Mouse (Mus musculus) heart, embryonic 13.5 days (tissue): ENCODE measurements around the gene Mpz. TPM values are rescaled to one million over a fixed set of nuclear protein-coding genes. Genes with fewer than 3 reads are reported as not detected.

Experiments
- ATAC-seq: fragments of 200-750 bp; cut with Nextera tagmentation; 2 replicates; pipeline ENCODE4 v1.8.0; 2017; ENCODE audit warnings: moderate TSS enrichment; ENCODE audit not compliant: insufficient number of reproducible peaks, low FRiP score, low TSS enrichment; ENCODE audit errors: extremely low read depth
- H3K27ac ChIP-seq: fragments of 300-500 bp; sonication (generic); replicated peaks from 2 replicates; pipeline ENCODE4 v1.5.1; 2015; ENCODE audit warnings: moderate library complexity, mild to moderate bottlenecking, inconsistent platforms
- H3K27me3 ChIP-seq: fragments of 300-500 bp; sonication (generic); replicated peaks from 2 replicates; pipeline ENCODE4 v1.6.1; 2015; ENCODE audit warnings: mild to moderate bottlenecking, inconsistent platforms
- H3K36me3 ChIP-seq: fragments of 300-500 bp; sonication (generic); 2 replicates; pipeline ENCODE4 v1.6.1; 2015; ENCODE audit warnings: mild to moderate bottlenecking, inconsistent platforms
- H3K4me1 ChIP-seq: fragments of 300-500 bp; sonication (generic); 2 replicates; pipeline ENCODE4 v1.6.1; 2015; ENCODE audit warnings: inconsistent platforms
- H3K4me2 ChIP-seq: fragments of 300-500 bp; sonication (generic); 2 replicates; pipeline ENCODE4 v1.6.1; 2015; ENCODE audit warnings: inconsistent platforms, mild to moderate bottlenecking, moderate library complexity
- H3K4me3 ChIP-seq: fragments of 300-500 bp; sonication (generic); 2 replicates; pipeline ENCODE4 v1.5.1; 2015; ENCODE audit warnings: moderate library complexity, mild to moderate bottlenecking, inconsistent platforms
- H3K9ac ChIP-seq: fragments of 300-500 bp; sonication (generic); 2 replicates; pipeline ENCODE4 v1.6.1; 2015; ENCODE audit warnings: inconsistent platforms, mild to moderate bottlenecking, moderate library complexity
- H3K9me3 ChIP-seq: fragments of 300-500 bp; sonication (generic); 2 replicates; pipeline ENCODE4 v1.6.1; 2016; ENCODE audit warnings: inconsistent platforms
- WGBS: fragments of 180-500 bp; shearing (Covaris S2); methylation state at CpG from one replicate; pipeline ENCODE4 v1.1.7; 2015; ENCODE audit warnings: mixed read lengths; 5-methylcytosine and 5-hydroxymethylcytosine counted together
- polyA plus RNA-seq: library from polyadenylated mRNA; unstranded; fragments of >200 nt; fragmentation: Nextera tagmentation; extraction: Ambion mirVana; gene quantifications from 2 replicates; pipeline ENCODE4 v1.2.1, GENCODE M21; 2015

The Mpz gene
- polyA plus RNA-seq, 1 experiment from 2014 or later: 0.33 TPM

GRCm38 (mm10) chr1:171189046-171189445, 38.5 kb downstream of the Mpz start:
- 11% methylated on average over 8 of the region's 8 CpGs for WGBS
- H3K4me3 ChIP-seq: peak overlapping the region; percentile 2; the same call in 1 of the 2 replicates
- no peaks in the 10 kb centered on the region for H3K9me3 ChIP-seq
- peaks cover 82% of the 10 kb centered on the region for H3K4me1 ChIP-seq
- H3K4me2 ChIP-seq: peak overlapping the region; percentile 55
- ATAC-seq: no peak
- H3K27me3 ChIP-seq: peaks cover 17% of the 10 kb centered on the region
- H3K9ac ChIP-seq: peak overlapping the region; percentile 58
- H3K27ac ChIP-seq: peak overlapping the region; percentile 95
- H3K36me3 ChIP-seq: no peaks in the 10 kb centered on the region

GRCm38 (mm10) chr1:171189476-171190114, 39.1 kb downstream of the Mpz start:
- WGBS: 40% methylated on average over 14 of the region's 14 CpGs
- peaks cover 82% of the 10 kb centered on the region for H3K4me1 ChIP-seq
- no peaks in the 10 kb centered on the region for H3K36me3 ChIP-seq
- peaks cover 22% of the 10 kb centered on the region for H3K27me3 ChIP-seq
- ATAC-seq: peak; percentile 61; the same call in 1 of the 2 replicates
- H3K9ac ChIP-seq: peak overlapping the region; percentile 58
- H3K9me3 ChIP-seq: no peaks in the 10 kb centered on the region
- H3K27ac ChIP-seq: peak overlapping the region; percentile 95
- peak overlapping the region; percentile 55 for H3K4me2 ChIP-seq
- peak overlapping the region; percentile 2; the same call in 1 of the 2 replicates for H3K4me3 ChIP-seq

- Histone ChIP-seq H3K9me3 (no peaks in the 10 kb centered on the region), H3K9ac (no peak overlapping the region), H3K36me3 (no peaks in the 10 kb centered on the region), H3K4me1 (peaks cover 86% of the 10 kb centered on the region), H3K4me2 (no peak overlapping the region), H3K27me3 (peaks cover 35% of the 10 kb centered on the region), H3K4me3 (no peak overlapping the region), H3K27ac (peak overlapping the region; percentile 95)
- ATAC-seq: no peak
- 92% methylated on average over 9 of the region's 9 CpGs for WGBS
Observed at GRCm38 (mm10) chr1:171190832-171191231, 40.3 kb downstream of the Mpz start.

DNA sequence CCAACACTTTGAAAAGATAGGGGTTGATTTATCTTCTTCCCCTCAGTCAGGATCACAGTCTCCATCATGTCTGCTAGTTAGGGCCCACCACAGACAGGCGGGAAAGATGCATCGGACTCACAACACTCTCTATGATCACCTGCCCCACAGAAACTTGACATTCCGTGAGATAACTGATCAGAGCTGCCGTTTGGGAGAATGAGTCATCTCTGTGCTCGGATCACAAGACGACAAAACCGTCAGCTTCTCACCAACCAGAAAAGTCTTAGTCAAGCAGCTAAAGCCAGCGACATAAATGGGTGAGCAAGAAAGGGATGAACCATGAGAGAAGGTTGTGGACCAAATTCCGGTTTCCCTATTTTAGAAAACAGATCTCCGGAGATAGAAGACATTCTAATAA, 41.8 kb downstream of the Mpz start:
- H3K9me3 ChIP-seq: no peaks in the 10 kb centered on the region
- peaks cover 77% of the 10 kb centered on the region for H3K4me1 ChIP-seq
- H3K4me3 ChIP-seq: no peak overlapping the region
- WGBS: 40% methylated on average over 10 of the region's 10 CpGs
- no peak overlapping the region for H3K9ac ChIP-seq
- ATAC-seq: no peak
- H3K36me3 ChIP-seq: no peaks in the 10 kb centered on the region
- no peak overlapping the region for H3K27ac ChIP-seq
- no peak overlapping the region for H3K4me2 ChIP-seq
- H3K27me3 ChIP-seq: peaks cover 44% of the 10 kb centered on the region

DNA sequence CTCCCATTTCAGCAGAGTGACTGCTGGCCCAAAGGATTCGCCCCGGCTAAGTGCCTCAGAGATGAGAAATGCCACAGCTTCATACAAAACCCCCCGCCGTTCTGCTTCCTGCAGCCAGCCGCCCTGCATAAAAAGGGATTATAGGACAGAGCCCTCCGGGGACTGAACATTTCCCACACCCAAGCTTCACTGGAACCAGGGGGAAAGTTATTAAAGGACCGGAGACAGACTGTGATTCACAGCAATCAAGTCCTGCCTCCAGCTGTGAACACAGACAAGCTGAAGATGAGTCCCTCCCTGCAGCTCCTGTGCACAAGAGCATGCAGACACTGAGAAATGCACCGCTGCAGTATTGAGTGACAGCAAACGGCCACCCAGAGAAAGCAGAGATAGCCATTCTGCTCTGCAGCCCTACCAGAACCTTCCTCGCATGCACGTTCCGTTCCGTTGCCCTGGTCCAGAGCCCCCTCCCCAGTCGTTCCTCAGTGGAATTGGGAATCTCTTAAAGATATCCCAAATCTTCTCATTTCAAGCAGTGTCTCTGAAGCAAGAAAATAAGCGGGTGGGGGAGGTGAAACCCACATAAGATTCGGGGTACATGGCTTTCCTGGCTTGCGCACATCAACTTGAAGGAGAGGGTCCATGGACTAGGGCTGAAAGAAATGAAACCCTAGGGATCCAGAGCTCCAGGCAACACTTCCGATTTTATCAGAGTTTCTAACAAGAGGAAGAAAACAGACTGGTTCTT, 42.8 kb downstream of the Mpz start:
- Histone ChIP-seq H3K27me3 (peaks cover 52% of the 10 kb centered on the region), H3K4me2 (peak overlapping the region; percentile 87), H3K9ac (peak overlapping the region; percentile 65), H3K36me3 (no peaks in the 10 kb centered on the region), H3K4me1 (peaks cover 69% of the 10 kb centered on the region), H3K4me3 (peak overlapping the region; percentile 38), H3K9me3 (no peaks in the 10 kb centered on the region), H3K27ac (0 out of 2 replicates have a peak overlapping the region, but pooled peaks have one; percentile 5)
- 9% methylated on average over 18 of the region's 18 CpGs for WGBS
- no peak for ATAC-seq

- Histone ChIP-seq H3K4me3 (peak overlapping the region; percentile 68), H3K27ac (no peak overlapping the region), H3K27me3 (peaks cover 52% of the 10 kb centered on the region), H3K9me3 (no peaks in the 10 kb centered on the region), H3K4me1 (peaks cover 60% of the 10 kb centered on the region), H3K9ac (peak overlapping the region; percentile 85), H3K36me3 (no peaks in the 10 kb centered on the region), H3K4me2 (peak overlapping the region; percentile 87)
- ATAC-seq: no peak
- 36% methylated on average over 11 of the region's 11 CpGs for WGBS
Observed at GRCm38 (mm10) chr1:171193911-171194830, 43.7 kb downstream of the Mpz start.

DNA sequence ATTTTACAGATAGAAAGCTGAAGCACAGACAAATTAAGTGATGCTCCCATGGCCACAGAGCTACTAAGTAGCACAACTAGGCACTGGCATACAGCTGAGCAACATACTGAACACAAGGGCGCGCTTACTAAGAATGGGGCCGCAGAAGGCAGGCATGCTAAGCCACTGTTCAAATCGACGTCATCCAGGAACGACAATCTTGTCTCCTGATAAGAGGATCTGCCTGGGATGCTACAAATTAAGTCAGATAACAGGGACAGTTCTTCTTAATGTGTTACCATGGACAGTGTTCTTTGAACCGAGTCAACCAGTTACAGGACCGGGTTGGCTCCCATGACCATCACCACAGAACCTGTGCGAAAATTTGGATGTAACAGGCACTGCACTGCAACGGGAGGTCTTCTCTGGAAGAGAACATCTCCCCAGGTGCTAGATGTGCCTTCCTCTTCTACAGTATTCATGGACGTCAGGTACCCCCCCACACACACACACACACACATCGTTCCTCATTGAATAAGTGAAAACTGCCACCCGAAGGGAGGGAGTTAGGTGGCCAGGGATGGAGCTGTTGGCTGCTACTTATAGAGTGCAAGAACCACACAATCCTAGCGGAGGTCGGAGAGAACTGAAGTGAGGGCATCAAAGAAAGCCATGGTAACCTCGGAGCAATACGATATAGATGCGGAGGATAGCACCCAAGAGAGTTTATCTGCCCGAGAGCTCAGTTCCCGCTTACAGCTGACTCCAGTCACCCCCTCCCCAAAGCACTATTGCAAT, 44.7 kb downstream of the Mpz start:
- H3K27me3 ChIP-seq: peaks cover 52% of the 10 kb centered on the region
- no peak for ATAC-seq
- H3K9ac ChIP-seq: peak overlapping the region; percentile 85
- no peaks in the 10 kb centered on the region for H3K9me3 ChIP-seq
- H3K4me3 ChIP-seq: peak overlapping the region; percentile 68
- no peaks in the 10 kb centered on the region for H3K36me3 ChIP-seq
- WGBS: 8% methylated on average over 20 of the region's 20 CpGs
- peak overlapping the region; percentile 87 for H3K4me2 ChIP-seq
- peak overlapping the region; percentile 51 for H3K27ac ChIP-seq
- H3K4me1 ChIP-seq: peaks cover 50% of the 10 kb centered on the region

DNA sequence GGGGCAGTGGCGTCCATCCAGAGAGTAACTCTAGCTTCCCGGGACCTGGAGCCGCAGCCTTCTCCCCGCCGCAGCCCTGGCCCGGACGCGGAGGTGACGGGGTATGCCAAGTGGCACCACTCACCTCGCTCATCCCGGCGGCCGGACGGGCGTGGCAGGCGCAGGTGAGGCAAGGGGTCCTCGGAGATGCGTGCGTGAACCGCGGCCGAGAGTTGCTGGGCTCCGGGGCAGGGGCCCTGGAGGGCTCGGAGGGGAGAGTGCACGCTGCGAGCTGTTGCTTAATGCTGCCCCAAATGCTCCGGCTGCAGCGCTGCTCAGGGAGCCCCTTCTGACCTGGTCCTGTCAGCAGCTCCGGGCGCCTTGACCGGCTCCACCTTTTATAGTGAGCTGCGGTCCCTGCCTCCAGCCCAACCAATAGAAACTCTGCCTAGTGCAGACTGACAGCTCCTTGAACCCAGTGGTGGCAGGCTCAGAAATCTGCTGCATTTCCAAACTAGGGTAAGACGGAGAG, 45.4 kb downstream of the Mpz start, which contains the start of gene Pcp4l1:
Pcp4l1 (minus strand) TSS at position 382 of the 511 bp plus-strand sequence.
- peaks cover 43% of the 10 kb centered on the region for H3K4me1 ChIP-seq
- peak within 1 kb of the TSS; percentile 68 for H3K4me3 ChIP-seq
- H3K27me3 ChIP-seq: peaks cover 52% of the 10 kb centered on the region
- WGBS: 0% methylated on average over 33 of the region's 33 CpGs
- H3K9me3 ChIP-seq: no peaks in the 10 kb centered on the region
- H3K4me2 ChIP-seq: peak within 1 kb of the TSS; percentile 87
- peak within 1 kb of the TSS; percentile 85 for H3K9ac ChIP-seq
- ATAC-seq: peak; percentile 84
- peak within 1 kb of the TSS; percentile 51 for H3K27ac ChIP-seq
- no peaks in the 10 kb centered on the region for H3K36me3 ChIP-seq

- no peak for ATAC-seq
- Histone ChIP-seq H3K4me1 (peaks cover 19% of the 10 kb centered on the region), H3K4me2 (no peak overlapping the region), H3K9ac (no peak overlapping the region), H3K27ac (no peak overlapping the region), H3K27me3 (peaks cover 31% of the 10 kb centered on the region), H3K36me3 (no peaks in the 10 kb centered on the region), H3K4me3 (no peak overlapping the region), H3K9me3 (no peaks in the 10 kb centered on the region)
- WGBS: 33% methylated on average over 1 of the region's 1 CpGs
Observed at GRCm38 (mm10) chr1:171199532-171199931, 49.0 kb downstream of the Mpz start.

DNA sequence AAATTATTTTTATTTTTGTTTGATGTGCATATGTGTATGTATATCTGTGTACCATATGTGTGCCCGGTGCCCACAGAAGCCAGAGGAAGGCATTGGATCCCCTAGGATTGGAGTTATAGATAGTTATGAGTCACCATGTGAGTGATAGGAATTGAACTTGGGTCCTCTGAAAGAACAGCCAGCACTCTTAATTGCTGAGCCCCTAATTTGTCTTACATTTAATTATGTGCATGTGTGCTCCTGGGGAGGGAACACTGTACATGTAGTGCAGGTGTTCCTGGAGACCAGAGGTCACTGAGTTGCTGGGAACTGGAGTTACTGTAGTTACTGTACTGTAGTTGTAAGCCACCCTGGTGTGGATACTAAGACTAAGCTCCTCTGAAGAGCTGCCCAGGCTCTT, 50.3 kb downstream of the Mpz start:
- peaks cover 6% of the 10 kb centered on the region for H3K4me1 ChIP-seq
- H3K36me3 ChIP-seq: no peaks in the 10 kb centered on the region
- no peak overlapping the region for H3K4me3 ChIP-seq
- H3K27ac ChIP-seq: no peak overlapping the region
- no peak for ATAC-seq
- no peaks in the 10 kb centered on the region for H3K9me3 ChIP-seq
- peaks cover 18% of the 10 kb centered on the region for H3K27me3 ChIP-seq
- WGBS: 98% methylated on average over 1 of the region's 1 CpGs
- no peak overlapping the region for H3K9ac ChIP-seq
- no peak overlapping the region for H3K4me2 ChIP-seq
